Mouse (Mus musculus): ENCODE data around the gene Egr4. TPM values are rescaled to one million over a fixed set of nuclear protein-coding genes. Genes with fewer than 3 reads are reported as not detected.

Egr4 gene
- polyA plus RNA-seq, 1 experiment from 2014 or later = not detected

DNA sequence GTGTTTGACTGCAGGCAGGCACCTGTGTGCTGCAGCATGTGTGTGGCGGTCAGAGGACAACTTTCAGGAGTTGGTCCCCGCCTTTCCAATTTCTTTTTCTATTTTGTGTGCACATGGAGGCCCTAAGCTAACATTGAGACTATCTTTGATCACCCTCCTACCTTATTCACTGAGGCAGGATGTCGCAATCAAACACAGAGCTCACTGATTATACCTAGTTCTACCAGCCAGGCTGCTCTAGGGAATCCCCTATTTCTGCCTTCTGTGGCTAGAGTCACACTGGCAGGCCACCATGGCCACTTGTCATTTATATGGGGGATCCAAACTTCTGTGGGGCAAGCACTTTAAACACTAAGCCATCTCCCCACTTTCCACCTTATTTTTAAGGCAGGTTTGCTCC is 23.7 kb downstream of the Egr4 start:
- Histone ChIP-seq H3K36me3 (no peaks in the 10 kb centered on the region), H3K27me3 (peaks cover 24% of the 10 kb centered on the region), H3K9ac (no peak overlapping the region), H3K4me3 (no peak overlapping the region), H3K4me1 (replicated peaks) (peaks cover 3% of the 10 kb centered on the region), H3K9me3 (no peaks in the 10 kb centered on the region), H3K27ac (replicated peaks) (no peak overlapping the region), H3K4me2 (no peak overlapping the region)
- no peak for ATAC-seq (ENCODE audit: low read depth)
- 89% methylated on average over 3 of the region's 3 CpGs for WGBS

DNA sequence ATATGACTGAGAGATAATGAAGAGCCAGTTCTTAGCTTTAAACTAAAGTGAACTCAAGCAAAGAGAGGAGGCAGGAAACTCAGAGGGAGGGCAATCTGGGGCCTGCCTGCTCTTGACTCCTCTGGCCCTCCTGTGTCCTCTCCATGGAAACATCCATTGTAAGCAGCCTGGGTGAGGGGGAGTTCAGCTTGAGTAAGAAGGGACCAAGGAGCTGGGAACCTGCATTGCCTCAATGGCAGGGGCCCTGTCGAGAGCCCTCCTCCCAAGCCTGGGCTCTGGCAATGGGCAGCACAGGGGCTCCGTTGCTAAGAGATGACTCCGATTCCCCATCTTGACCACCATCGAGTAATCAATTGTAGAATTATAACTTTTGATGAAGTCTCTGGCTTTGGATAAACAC is 24.9 kb downstream of the Egr4 start:
- 49% methylated on average over 4 of the region's 4 CpGs for WGBS

DNA sequence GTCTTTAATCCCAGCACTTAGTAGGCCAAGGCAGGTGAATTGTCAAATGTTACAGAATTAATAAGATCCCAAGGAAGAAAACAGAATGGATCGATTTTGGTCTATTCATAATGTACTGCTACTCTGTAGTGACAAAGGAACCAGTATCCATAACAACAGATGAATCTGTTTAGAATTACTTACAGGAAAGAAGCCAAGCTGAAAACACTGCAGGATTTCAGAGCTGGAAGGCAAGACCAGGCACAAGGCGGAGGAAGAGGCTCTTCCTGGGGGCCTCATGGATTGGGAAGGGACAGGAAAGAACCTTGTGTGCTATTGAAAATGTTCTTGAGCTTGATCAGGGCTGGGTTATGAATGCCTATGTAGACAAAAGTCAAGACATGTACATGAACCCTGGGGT is 27.7 kb downstream of the Egr4 start:
- Histone ChIP-seq H3K9me3 (no peaks in the 10 kb centered on the region), H3K27me3 (peaks cover 54% of the 10 kb centered on the region), H3K4me3 (no peak overlapping the region), H3K9ac (no peak overlapping the region), H3K36me3 (peaks cover 6% of the 10 kb centered on the region; the same call in 1 of the 2 replicates), H3K4me1 (replicated peaks) (peaks cover 16% of the 10 kb centered on the region), H3K27ac (replicated peaks) (no peak overlapping the region), H3K4me2 (no peak overlapping the region)
- WGBS = 78% methylated on average over 2 of the region's 2 CpGs
- ATAC-seq (ENCODE audit: low read depth) = no peak

More for the DNA sequence above, 24.9 kb downstream of the Egr4 start:
- Histone ChIP-seq H3K9ac (no peak overlapping the region), H3K4me3 (no peak overlapping the region), H3K4me1 (replicated peaks) (peaks cover 15% of the 10 kb centered on the region), H3K36me3 (no peaks in the 10 kb centered on the region), H3K9me3 (no peaks in the 10 kb centered on the region), H3K27me3 (peaks cover 36% of the 10 kb centered on the region), H3K4me2 (no peak overlapping the region), H3K27ac (replicated peaks) (no peak overlapping the region)
- no peak for ATAC-seq (ENCODE audit: low read depth)

DNA sequence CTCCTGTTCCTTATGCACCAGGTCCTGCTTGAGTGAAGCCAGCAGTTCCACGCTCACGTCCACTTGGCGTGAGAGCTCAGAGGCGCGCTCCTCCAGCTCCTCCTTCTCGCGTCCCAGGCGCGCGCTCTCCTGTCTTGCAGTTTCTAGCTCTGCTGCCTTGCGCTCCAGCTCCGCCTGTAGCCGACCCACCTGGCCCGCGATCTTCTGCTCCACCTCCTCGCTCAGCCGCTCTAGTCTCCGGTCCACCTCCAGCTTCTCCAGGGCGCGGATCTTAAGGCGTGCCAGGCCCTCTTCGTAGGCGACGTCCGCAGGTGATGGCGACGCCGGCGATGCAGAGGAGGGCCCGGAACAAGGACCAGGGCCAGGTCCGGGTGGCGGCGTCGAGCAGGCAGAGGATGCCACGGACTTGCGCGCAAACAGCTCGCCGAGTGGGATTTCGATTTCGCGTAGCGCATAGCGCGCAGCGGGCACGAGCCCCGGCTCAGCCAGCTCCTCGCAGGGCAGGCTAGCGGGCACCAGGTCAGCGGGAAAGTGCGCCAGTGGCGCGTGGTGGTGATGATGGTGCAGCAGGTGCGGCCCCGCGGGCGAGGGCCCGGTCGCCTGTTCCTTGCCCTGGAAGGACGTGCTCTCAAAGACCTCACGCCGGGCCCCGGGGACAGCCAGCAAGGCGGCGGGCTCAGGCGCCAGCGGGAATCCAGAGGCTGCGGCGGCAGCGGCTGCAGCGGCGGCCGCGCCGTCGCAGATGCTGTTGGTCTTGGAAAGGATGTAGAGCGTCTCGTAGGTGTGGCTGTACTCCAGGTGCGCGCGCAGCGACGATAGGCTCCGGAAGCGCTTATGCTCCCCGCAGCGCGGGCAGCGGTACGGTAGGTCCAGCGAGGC is 29.3 kb downstream of the Egr4 start:
- Histone ChIP-seq H3K4me1 (replicated peaks) (peaks cover 23% of the 10 kb centered on the region), H3K36me3 (peaks cover 12% of the 10 kb centered on the region; the same call in 1 of the 2 replicates), H3K27me3 (peaks cover 64% of the 10 kb centered on the region), H3K4me3 (peak overlapping the region; percentile 35), H3K4me2 (peak overlapping the region; percentile 51), H3K9me3 (no peaks in the 10 kb centered on the region), H3K27ac (replicated peaks) (no peak overlapping the region), H3K9ac (peak overlapping the region; percentile 49)
- ATAC-seq (ENCODE audit: low read depth) = no peak
- 4% methylated on average over 92 of the region's 92 CpGs for WGBS

DNA sequence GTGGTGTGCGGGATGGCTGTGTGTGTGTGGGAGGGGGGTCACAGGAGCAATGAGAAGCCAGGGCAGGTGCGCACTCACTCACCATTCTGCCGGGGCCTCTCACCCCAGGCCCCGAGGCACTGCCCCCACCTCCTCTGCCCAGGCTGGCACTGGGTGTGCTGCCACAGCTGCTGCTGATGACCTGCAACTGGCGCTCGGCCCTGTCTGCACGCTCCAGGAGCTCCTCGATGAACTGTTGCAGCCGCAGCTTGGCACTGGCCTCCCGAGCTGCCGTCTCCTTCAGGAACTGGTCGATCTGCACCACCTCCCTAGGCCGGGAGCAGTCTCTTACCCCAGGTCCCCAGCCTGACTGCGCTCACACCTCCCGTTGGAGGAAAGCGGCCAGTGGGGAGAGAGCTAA is 32.7 kb downstream of the Egr4 start:
- Histone ChIP-seq H3K9ac (no peak overlapping the region), H3K27me3 (peaks cover 66% of the 10 kb centered on the region), H3K4me2 (no peak overlapping the region), H3K27ac (replicated peaks) (no peak overlapping the region), H3K9me3 (no peaks in the 10 kb centered on the region), H3K4me3 (no peak overlapping the region), H3K4me1 (replicated peaks) (peaks cover 23% of the 10 kb centered on the region), H3K36me3 (peaks cover 12% of the 10 kb centered on the region; the same call in 1 of the 2 replicates)
- no peak for ATAC-seq (ENCODE audit: low read depth)
- 65% methylated on average over 16 of the region's 16 CpGs for WGBS

DNA sequence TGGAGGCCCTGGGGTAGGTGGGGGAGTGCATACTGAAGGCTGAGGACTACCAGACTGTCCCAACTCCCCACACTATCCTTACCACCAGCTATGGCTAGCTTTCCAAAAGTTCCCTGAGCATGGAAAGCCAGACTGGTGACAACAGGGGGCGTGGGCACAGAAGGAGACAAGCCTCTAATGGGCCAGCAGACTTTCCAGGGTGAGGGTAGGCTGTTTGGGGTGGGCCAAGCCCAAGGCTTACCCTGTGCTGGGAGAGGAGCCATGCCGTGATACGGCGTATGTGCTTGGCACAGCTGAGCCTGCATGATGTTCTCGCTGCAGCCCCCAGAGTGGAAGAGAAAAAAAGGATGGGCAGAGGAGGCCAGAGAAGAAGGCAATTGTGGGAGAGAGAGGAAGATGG is 33.4 kb downstream of the Egr4 start:
- no peaks in the 10 kb centered on the region for H3K9me3 ChIP-seq

DNA sequence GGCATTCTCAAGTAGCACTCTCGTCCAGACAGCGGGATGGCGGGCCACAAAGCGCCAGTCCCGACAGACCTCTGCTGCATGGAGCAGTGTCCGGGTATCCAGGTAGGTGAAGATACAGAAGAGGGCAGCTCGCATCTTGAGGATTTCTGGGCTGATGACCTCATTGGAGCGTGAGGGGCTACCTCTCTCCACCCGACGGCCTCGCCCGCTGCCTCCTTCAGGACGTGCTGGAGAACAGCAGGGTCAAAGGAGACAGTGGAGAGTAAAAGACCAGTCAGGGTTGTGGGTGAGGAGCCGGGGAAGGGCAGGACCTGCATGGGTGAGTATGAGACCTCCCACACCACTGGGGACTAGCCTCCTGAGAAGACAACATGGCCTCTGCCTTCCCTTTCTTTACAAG is 35.0 kb downstream of the Egr4 start:
- no peak overlapping the region for H3K4me2 ChIP-seq
- H3K36me3 ChIP-seq = peaks cover 22% of the 10 kb centered on the region; the same call in 1 of the 2 replicates
- no peak for ATAC-seq (ENCODE audit: low read depth)
- 44% methylated on average over 14 of the region's 14 CpGs for WGBS
- no peak overlapping the region for H3K4me3 ChIP-seq
- H3K4me1 ChIP-seq (replicated peaks) = peaks cover 8% of the 10 kb centered on the region; the same call in 1 of the 2 replicates
- no peaks in the 10 kb centered on the region for H3K9me3 ChIP-seq
- H3K27me3 ChIP-seq = peaks cover 43% of the 10 kb centered on the region
- no peak overlapping the region for H3K27ac ChIP-seq (replicated peaks)
- no peak overlapping the region for H3K9ac ChIP-seq

More for the DNA sequence above, 33.4 kb downstream of the Egr4 start:
- no peak overlapping the region for H3K4me3 ChIP-seq
- 76% methylated on average over 5 of the region's 5 CpGs for WGBS
- H3K36me3 ChIP-seq = peaks cover 14% of the 10 kb centered on the region; the same call in 1 of the 2 replicates
- no peak overlapping the region for H3K27ac ChIP-seq (replicated peaks)
- peaks cover 59% of the 10 kb centered on the region for H3K27me3 ChIP-seq
- ATAC-seq (ENCODE audit: low read depth) = no peak
- no peak overlapping the region for H3K4me2 ChIP-seq
- peaks cover 22% of the 10 kb centered on the region for H3K4me1 ChIP-seq (replicated peaks)
- H3K9ac ChIP-seq = no peak overlapping the region

DNA sequence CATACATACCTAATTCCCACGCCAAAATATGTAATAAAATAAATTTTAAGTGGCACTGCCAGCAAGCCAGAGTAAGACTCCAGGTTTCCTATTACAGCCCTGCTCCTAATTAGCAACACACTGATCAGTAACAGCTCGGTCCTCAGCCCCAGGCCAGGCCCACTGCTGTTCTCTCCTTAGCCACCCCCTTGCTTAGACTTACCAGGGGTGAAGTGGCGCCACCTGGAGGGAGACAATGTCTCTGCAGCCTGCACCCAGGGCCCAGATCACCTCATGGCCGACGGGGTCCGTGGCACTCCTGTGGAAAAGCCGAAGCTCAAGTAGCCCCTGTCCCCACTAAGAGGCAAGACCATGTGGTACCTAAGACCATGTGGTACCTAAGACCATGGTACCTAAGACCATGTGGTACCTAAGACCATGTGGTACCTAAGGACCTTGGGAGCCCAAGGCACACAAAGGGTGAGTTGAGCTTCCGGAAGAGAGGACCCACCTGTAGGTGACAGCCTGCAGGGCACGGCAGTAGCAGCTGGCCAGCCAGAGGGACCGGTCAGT is 35.9 kb downstream of the Egr4 start:
- Histone ChIP-seq H3K36me3 (peaks cover 29% of the 10 kb centered on the region), H3K27ac (replicated peaks) (no peak overlapping the region), H3K9me3 (no peaks in the 10 kb centered on the region), H3K4me3 (no peak overlapping the region), H3K9ac (no peak overlapping the region), H3K4me1 (replicated peaks) (peaks cover 8% of the 10 kb centered on the region; the same call in 1 of the 2 replicates), H3K27me3 (peaks cover 33% of the 10 kb centered on the region), H3K4me2 (no peak overlapping the region)
- WGBS = 38% methylated on average over 10 of the region's 10 CpGs
- ATAC-seq (ENCODE audit: low read depth) = no peak

DNA sequence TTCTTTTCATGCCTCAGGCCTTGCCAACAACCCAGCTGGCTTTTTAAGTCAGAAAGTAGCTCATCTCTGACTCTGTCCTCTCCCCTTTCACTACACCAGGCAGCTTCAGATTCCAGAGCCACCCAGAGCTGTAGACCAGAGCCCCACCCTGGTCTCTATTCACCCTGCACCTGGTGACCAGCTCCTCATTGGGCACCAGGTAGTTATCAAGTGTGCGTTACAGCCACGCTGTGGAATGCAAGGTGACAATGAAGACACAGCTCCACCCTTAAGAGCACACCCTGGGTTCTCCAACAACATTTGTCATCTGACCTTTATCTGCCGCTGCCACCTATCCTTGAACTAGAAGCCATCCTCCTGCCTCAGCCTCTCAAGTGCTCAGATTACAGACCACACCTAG is 37.8 kb downstream of the Egr4 start:
- Histone ChIP-seq H3K4me1 (replicated peaks) (peaks cover 6% of the 10 kb centered on the region; the same call in 1 of the 2 replicates), H3K9ac (no peak overlapping the region), H3K36me3 (peaks cover 29% of the 10 kb centered on the region), H3K27ac (replicated peaks) (no peak overlapping the region), H3K9me3 (no peaks in the 10 kb centered on the region), H3K4me3 (no peak overlapping the region), H3K27me3 (peaks cover 26% of the 10 kb centered on the region), H3K4me2 (no peak overlapping the region)
- no peak for ATAC-seq (ENCODE audit: low read depth)
- 91% methylated on average over 3 of the region's 3 CpGs for WGBS

DNA sequence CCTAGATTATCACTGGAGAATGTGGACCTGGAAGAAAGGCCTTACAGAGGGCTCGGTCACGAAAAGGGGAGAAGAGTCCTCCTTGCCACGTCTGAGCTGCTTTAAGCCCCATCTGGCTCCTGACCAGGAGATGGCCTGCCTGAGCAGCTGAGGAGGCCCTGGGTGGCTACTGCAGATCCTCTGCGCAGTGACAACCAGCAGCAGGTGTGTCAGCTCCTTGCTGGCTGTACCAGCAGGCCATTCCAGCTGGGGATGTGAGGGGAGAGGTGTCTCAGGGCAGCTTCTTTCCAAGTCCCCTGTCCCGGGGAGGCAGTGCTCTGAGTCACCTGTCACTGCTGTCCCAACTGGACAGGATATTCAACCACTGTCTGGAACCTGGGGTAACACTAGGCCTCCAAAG is 40.8 kb downstream of the Egr4 start:
- no peaks in the 10 kb centered on the region for H3K4me1 ChIP-seq (replicated peaks)
- no peaks in the 10 kb centered on the region for H3K9me3 ChIP-seq
- H3K4me2 ChIP-seq = no peak overlapping the region
- no peak overlapping the region for H3K4me3 ChIP-seq
- H3K27me3 ChIP-seq = peaks cover 3% of the 10 kb centered on the region; the same call in 1 of the 2 replicates
- WGBS = 52% methylated on average over 5 of the region's 5 CpGs
- no peak overlapping the region for H3K9ac ChIP-seq
- ATAC-seq (ENCODE audit: low read depth) = no peak
- H3K36me3 ChIP-seq = peaks cover 52% of the 10 kb centered on the region
- no peak overlapping the region for H3K27ac ChIP-seq (replicated peaks)

DNA sequence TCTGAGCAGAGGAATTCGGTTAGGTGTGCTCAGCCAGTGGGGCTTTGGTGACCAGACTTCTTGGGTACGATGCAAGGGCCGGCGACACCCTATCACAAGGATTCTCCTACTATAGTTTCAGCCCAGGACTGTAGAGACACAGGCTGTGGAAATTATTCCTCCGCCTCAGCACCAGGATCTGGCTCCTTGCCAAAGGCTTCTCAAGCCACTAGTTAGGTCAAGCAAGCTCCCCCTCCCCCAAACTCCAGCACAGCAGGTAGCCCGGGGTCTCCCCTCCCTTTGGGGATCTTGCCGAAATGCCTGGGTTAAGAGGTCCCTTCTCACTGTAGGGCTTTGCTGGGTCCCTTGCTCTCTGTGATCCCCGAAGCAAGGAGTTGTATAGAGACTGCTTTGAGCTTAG is 41.4 kb downstream of the Egr4 start:
- no peak for ATAC-seq (ENCODE audit: low read depth)
- Histone ChIP-seq H3K9me3 (no peaks in the 10 kb centered on the region), H3K4me2 (no peak overlapping the region), H3K36me3 (peaks cover 58% of the 10 kb centered on the region), H3K9ac (no peak overlapping the region), H3K4me1 (replicated peaks) (no peaks in the 10 kb centered on the region), H3K4me3 (no peak overlapping the region), H3K27me3 (no peaks in the 10 kb centered on the region), H3K27ac (replicated peaks) (no peak overlapping the region)
- 61% methylated on average over 8 of the region's 8 CpGs for WGBS

DNA sequence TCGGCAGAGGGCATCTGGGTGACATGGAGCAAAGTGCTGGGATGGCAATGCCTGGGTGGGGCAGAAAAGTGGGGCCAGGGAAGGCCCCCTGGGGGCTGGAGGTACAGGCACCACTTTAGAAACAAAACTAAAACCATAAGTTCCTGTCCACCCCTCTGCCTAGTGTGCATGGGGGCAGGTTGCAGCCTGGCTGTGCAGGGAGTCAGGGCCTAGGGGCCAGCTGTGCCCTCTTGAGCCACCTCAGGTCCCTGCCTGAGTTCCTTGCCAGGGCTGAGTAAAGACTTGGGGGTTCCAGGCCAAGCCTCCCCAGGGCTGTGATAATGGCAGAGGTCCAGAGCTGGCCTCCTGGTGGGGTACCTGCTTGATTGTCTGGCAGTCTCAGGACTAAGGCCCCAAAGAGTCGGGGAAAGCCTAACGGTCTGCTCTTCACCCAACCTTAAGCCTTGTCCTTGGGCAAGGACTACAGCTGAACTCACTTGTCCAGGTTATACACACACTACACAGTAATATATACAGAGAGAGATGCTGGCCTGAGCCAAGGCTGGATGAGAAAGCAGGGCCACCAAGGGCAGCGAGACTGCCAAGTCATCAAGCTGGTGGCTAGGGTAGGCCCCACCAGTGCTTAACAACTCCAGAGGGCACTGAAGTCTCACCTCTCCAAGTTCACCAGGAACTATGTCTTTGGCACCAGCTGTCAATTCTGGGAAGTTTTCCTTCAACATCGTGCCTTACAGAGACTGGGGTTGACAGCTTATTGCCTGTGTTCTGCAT is 43.5 kb downstream of the Egr4 start:
- Histone ChIP-seq H3K27me3 (no peaks in the 10 kb centered on the region), H3K4me3 (no peak overlapping the region), H3K9me3 (no peaks in the 10 kb centered on the region), H3K4me2 (no peak overlapping the region), H3K36me3 (peaks cover 76% of the 10 kb centered on the region), H3K9ac (no peak overlapping the region), H3K27ac (replicated peaks) (no peak overlapping the region), H3K4me1 (replicated peaks) (no peaks in the 10 kb centered on the region)
- WGBS = 80% methylated on average over 5 of the region's 5 CpGs
- ATAC-seq (ENCODE audit: low read depth) = no peak
